Mouse (Mus musculus) erythroblast, embryonic 14.5 days (primary cell): ENCODE measurements around the gene Sgms1.

Source experiments
- GATA1 ChIP-seq: IDR thresholded peaks from 2 replicates; pipeline ENCODE4 v1.6.1; 2012; ENCODE audit warnings: low read length, inconsistent platforms, mixed read lengths
- TAL1 ChIP-seq: IDR thresholded peaks from 3 replicates; pipeline ENCODE4 v1.6.1; 2012; ENCODE audit warnings: low read length, inconsistent platforms, mixed read lengths

GRCm38 (mm10) chr19:32274145-32274544 lies 115.4 kb downstream of the Sgms1 start:
- TF ChIP-seq GATA1: no peak
- no peak for TF ChIP-seq TAL1
